ENCODE assay signal across 18 mouse cellular contexts in the genomic region with DNA sequence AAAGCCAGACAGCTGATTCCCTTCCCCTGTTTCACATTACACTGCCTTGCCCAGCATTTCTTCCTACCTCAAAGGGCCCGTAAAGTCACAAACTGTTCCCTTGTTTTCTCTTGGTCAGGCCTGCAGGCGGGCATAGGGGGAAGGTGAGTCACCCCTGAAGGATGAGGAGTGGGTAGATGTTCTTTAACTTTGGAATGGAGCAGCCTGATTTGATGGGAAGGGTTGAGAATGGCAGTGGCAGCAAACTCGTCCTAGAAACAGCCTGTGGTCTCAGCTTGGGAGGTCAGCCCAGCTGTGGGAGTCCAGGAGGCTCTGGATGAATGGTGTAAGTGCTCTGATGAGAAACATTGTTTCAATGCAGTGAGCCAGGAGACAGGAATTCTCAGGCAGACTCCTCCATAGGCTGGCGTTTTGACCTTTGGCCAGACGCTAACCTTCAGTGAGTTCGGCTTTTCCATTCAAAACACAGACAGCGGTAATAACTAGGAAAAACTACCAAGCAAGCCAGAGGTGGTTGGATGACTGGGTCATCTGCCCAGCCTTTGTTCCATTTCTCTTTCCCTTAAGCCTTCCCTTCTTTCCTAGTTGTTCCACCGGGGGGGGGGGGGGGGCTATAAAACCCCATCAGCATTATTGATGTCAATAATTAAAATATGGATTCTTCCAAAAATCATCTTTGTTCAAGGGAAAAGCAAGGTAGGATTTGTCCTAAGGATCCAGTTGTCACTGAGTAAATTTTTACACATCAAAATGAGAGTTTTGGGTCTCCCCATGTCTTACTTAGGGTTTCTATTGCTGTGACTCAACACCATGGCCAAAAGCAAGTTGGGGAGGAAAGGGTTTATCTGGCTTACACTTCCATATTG.
DNase-seq lines count a peak whose midpoint lies in the region; ATAC-seq and TF ChIP-seq lines count a peak whose summit lies in the region.
"Had no signal": no experiment of that assay in that cellular context is flagged by ENCODE, and none has a peak within 500 bp of the region (broad histone marks: within the 10 kb centered on the region; RNA-seq: fewer than 3 reads in every experiment).

No protein-coding gene starts in this region.

- no peaks in the 10 kb centered on the region for H3K27me3 ChIP-seq in intestine, embryonic 15.5 days (replicated peaks)
- H3K27me3 ChIP-seq in intestine, postnatal 0 days (replicated peaks; ENCODE audit: control insufficient read depth, insufficient read depth, low read length) = no peaks in the 10 kb centered on the region
- no peaks in the 10 kb centered on the region for H3K27me3 ChIP-seq in embryonic facial prominence, embryonic 10.5 days (replicated peaks; ENCODE audit: low read depth, poor library complexity, severe bottlenecking)
- H3K27me3 ChIP-seq in kidney, embryonic 15.5 days = no peaks in the 10 kb centered on the region
- H3K27me3 ChIP-seq: hindbrain, embryonic 12.5 days; midbrain, embryonic 15.5 days; neural tube, embryonic 12.5 days had no signal

- H3K36me3 ChIP-seq in intestine, embryonic 15.5 days = no peaks in the 10 kb centered on the region
- no peaks in the 10 kb centered on the region for H3K36me3 ChIP-seq in intestine, postnatal 0 days (ENCODE audit: control insufficient read depth, insufficient read depth)
- H3K36me3 ChIP-seq in embryonic facial prominence, embryonic 10.5 days (replicated peaks) = no peaks in the 10 kb centered on the region
- no peaks in the 10 kb centered on the region for H3K36me3 ChIP-seq in kidney, embryonic 15.5 days
- H3K36me3 ChIP-seq: hindbrain, embryonic 12.5 days; midbrain, embryonic 15.5 days; neural tube, embryonic 12.5 days had no signal

- peak; percentile 32 for DNase-seq in embryonic facial prominence, embryonic 10.5 days (ENCODE audit: low spot score)
- peak; percentile 45 for DNase-seq in mesoderm, embryonic 11.5 days (ENCODE audit: low read depth, low spot score)
- DNase-seq in layer of hippocampus, adult 11-12 months (ENCODE audit: low spot score) = no peak
- no peak for DNase-seq in heart, adult 8-10 months (ENCODE audit: low spot score)
- no peak for DNase-seq in lung, adult 2 months
- DNase-seq: adrenal gland, postnatal 10 days; cerebellum, postnatal 25 days; forebrain, postnatal 0 days; gastrocnemius, postnatal 10 days; left cerebral cortex, postnatal 4 days; spleen, adult 18-20 months had no signal

- H3K9ac ChIP-seq in intestine, embryonic 15.5 days = no peak overlapping the region
- H3K9ac ChIP-seq in intestine, postnatal 0 days (ENCODE audit: low read depth, low read length) = no peak overlapping the region
- no peak overlapping the region for H3K9ac ChIP-seq in kidney, embryonic 15.5 days
- H3K9ac ChIP-seq: forebrain, postnatal 0 days; hindbrain, embryonic 12.5 days; liver, embryonic 14.5 days; midbrain, embryonic 15.5 days; neural tube, embryonic 12.5 days had no signal

- H3K4me1 ChIP-seq in intestine, embryonic 15.5 days (replicated peaks) = no peaks in the 10 kb centered on the region
- H3K4me1 ChIP-seq in intestine, postnatal 0 days (replicated peaks; ENCODE audit: control insufficient read depth, insufficient read depth, low read length) = no peaks in the 10 kb centered on the region
- peaks cover 43% of the 10 kb centered on the region for H3K4me1 ChIP-seq in embryonic facial prominence, embryonic 10.5 days
- H3K4me1 ChIP-seq in kidney, embryonic 15.5 days = peaks cover 51% of the 10 kb centered on the region
- H3K4me1 ChIP-seq in lung, adult 2 months (ENCODE audit: control insufficient read depth, insufficient read depth, low read length) = no peaks in the 10 kb centered on the region

- 0 out of 2 replicates have a peak, but pooled peaks have one; percentile 17 for ATAC-seq in intestine, embryonic 15.5 days
- no peak for ATAC-seq in intestine, postnatal 0 days
- peak; percentile 79 for ATAC-seq in kidney, embryonic 15.5 days (replicated peaks; ENCODE audit: low FRiP score)
- ATAC-seq: forebrain, postnatal 0 days; midbrain, embryonic 15.5 days had no signal

- H3K9me3 ChIP-seq in intestine, embryonic 15.5 days = no peaks in the 10 kb centered on the region
- H3K9me3 ChIP-seq in intestine, postnatal 0 days (ENCODE audit: control insufficient read depth) = no peaks in the 10 kb centered on the region
- H3K9me3 ChIP-seq in embryonic facial prominence, embryonic 10.5 days = no peaks in the 10 kb centered on the region
- no peaks in the 10 kb centered on the region for H3K9me3 ChIP-seq in kidney, embryonic 15.5 days (replicated peaks)
- H3K9me3 ChIP-seq: hindbrain, embryonic 12.5 days; midbrain, embryonic 15.5 days; neural tube, embryonic 12.5 days had no signal

- H3K4me2 ChIP-seq in intestine, embryonic 15.5 days (replicated peaks) = no peak overlapping the region
- no peak overlapping the region for H3K4me2 ChIP-seq in intestine, postnatal 0 days (replicated peaks; ENCODE audit: low read depth)
- no peak overlapping the region for H3K4me2 ChIP-seq in kidney, embryonic 15.5 days
- H3K4me2 ChIP-seq: hindbrain, embryonic 12.5 days; midbrain, embryonic 15.5 days; neural tube, embryonic 12.5 days had no signal

- no peak for TF ChIP-seq POLR2A in lung, adult 2 months (IDR thresholded peaks at IDR 0.05; ENCODE audit: borderline replicate concordance, extremely low read depth, low read depth, low read length)

- no peak overlapping the region for H3K27ac ChIP-seq in intestine, embryonic 15.5 days
- H3K27ac ChIP-seq in intestine, postnatal 0 days (ENCODE audit: low read depth, low read length) = no peak overlapping the region
- peak overlapping the region; percentile 27 for H3K27ac ChIP-seq in embryonic facial prominence, embryonic 10.5 days (replicated peaks)
- peak overlapping the region; percentile 68 for H3K27ac ChIP-seq in kidney, embryonic 15.5 days
- H3K27ac ChIP-seq: hindbrain, embryonic 12.5 days; liver, embryonic 14.5 days; midbrain, embryonic 15.5 days; neural tube, embryonic 12.5 days had no signal

- WGBS in intestine, embryonic 15.5 days = 48% methylated on average over 8 of the region's 8 CpGs
- WGBS in intestine, postnatal 0 days = 41% methylated on average over 8 of the region's 8 CpGs
- 28% methylated on average over 8 of the region's 8 CpGs for WGBS in embryonic facial prominence, embryonic 10.5 days
- 39% methylated on average over 8 of the region's 8 CpGs for WGBS in kidney, embryonic 15.5 days
- 69% methylated on average over 8 of the region's 8 CpGs for WGBS in lung, adult 2 months

- no peak for TF ChIP-seq CTCF in intestine, postnatal 0 days (IDR thresholded peaks at IDR 0.05; ENCODE audit: low read depth)
- no peak for TF ChIP-seq CTCF in lung, adult 2 months (IDR thresholded peaks at IDR 0.05; ENCODE audit: insufficient read depth, low read length)

- no peak overlapping the region for H3K4me3 ChIP-seq in intestine, embryonic 15.5 days (replicated peaks)
- H3K4me3 ChIP-seq in intestine, postnatal 0 days (ENCODE audit: low read depth, low read length) = no peak overlapping the region
- no peak overlapping the region for H3K4me3 ChIP-seq in embryonic facial prominence, embryonic 10.5 days
- no peak overlapping the region for H3K4me3 ChIP-seq in kidney, embryonic 15.5 days (replicated peaks)
- no peak overlapping the region for H3K4me3 ChIP-seq in lung, adult 2 months (replicated peaks; ENCODE audit: extremely low read depth, low read depth, low read length)
- H3K4me3 ChIP-seq: hindbrain, embryonic 12.5 days; midbrain, embryonic 15.5 days; neural tube, embryonic 12.5 days had no signal

Comparison
In these comparisons a context has a peak if more than half of its experiments do, and no peak if none do; other contexts are left out.
1. H3K27ac ChIP-seq: peak in embryonic facial prominence, embryonic 10.5 days (single experiment) and kidney, embryonic 15.5 days (single experiment); none in intestine, embryonic 15.5 days (single experiment) and intestine, postnatal 0 days (single experiment).
2. DNase-seq: peak in embryonic facial prominence, embryonic 10.5 days (single experiment) and mesoderm, embryonic 11.5 days (single experiment); none in layer of hippocampus, adult 11-12 months (single experiment), heart, adult 8-10 months (single experiment) and lung, adult 2 months (single experiment).